Mouse (Mus musculus) stomach, embryonic 14.5 days (tissue): Measurements from ENCODE around the gene Lin28a. TPM values are rescaled to one million over a fixed set of nuclear protein-coding genes. Genes with fewer than 3 reads are reported as not detected.

Experiments
- ATAC-seq: fragments of 200-750 bp; cut with Nextera tagmentation; 2 replicates; pipeline ENCODE4 v1.8.0; 2017; ENCODE audit warnings: low read depth, moderate TSS enrichment; ENCODE audit not compliant: insufficient number of reproducible peaks, insufficient read depth, low FRiP score
- H3K27ac ChIP-seq: fragments of 300-500 bp; sonication (generic); 2 replicates; pipeline ENCODE4 v1.5.1; 2014; ENCODE audit warnings: mild to moderate bottlenecking, low read length, moderate library complexity, mixed read lengths
- H3K27me3 ChIP-seq: fragments of 300-500 bp; sonication (generic); 2 replicates; pipeline ENCODE4 v1.6.1; 2014; ENCODE audit warnings: low read length, control low read depth, mixed read lengths; ENCODE audit not compliant: control insufficient read depth, insufficient read depth
- H3K36me3 ChIP-seq: fragments of 300-500 bp; sonication (generic); 2 replicates; pipeline ENCODE4 v1.6.1; 2014; ENCODE audit warnings: mild to moderate bottlenecking, control low read depth, low read length, moderate library complexity, mixed read lengths; ENCODE audit not compliant: control insufficient read depth, insufficient read depth
- H3K4me1 ChIP-seq: fragments of 300-500 bp; sonication (generic); 2 replicates; pipeline ENCODE4 v1.6.1; 2014; ENCODE audit warnings: low read length, control low read depth, mixed read lengths; ENCODE audit not compliant: control insufficient read depth, insufficient read depth
- H3K4me2 ChIP-seq: fragments of 300-500 bp; sonication (generic); replicated peaks from 2 replicates; pipeline ENCODE4 v1.6.1; 2014; ENCODE audit warnings: low read depth, low read length, control low read depth
- H3K4me3 ChIP-seq: fragments of 300-500 bp; sonication (generic); 2 replicates; pipeline ENCODE4 v1.5.1; 2014; ENCODE audit warnings: low read depth, low read length, control low read depth
- H3K9ac ChIP-seq: fragments of 300-500 bp; sonication (generic); replicated peaks from 2 replicates; pipeline ENCODE4 v1.6.1; 2014; ENCODE audit warnings: low read depth, mild to moderate bottlenecking, control low read depth, low read length, moderate library complexity, mixed read lengths
- H3K9me3 ChIP-seq: fragments of 300-500 bp; sonication (generic); 2 replicates; pipeline ENCODE4 v1.6.1; 2016; ENCODE audit warnings: low read depth, low read length, control low read depth; ENCODE audit not compliant: control insufficient read depth
- WGBS: fragments of 180-500 bp; shearing (Covaris S2); extraction: QIAGEN DNeasy Blood & Tissue Kit; methylation state at CpG from one replicate; pipeline ENCODE4 v1.1.7; 2014; 5-methylcytosine and 5-hydroxymethylcytosine counted together
- polyA plus RNA-seq: library from polyadenylated mRNA; unstranded; fragments of >200 nt; fragmentation: Nextera tagmentation; extraction: Ambion mirVana; gene quantifications from 2 replicates; pipeline ENCODE4 v1.2.1, GENCODE M21; 2014

Lin28a gene
- polyA plus RNA-seq, 1 experiment from 2014 or later = 0.07 TPM

DNA sequence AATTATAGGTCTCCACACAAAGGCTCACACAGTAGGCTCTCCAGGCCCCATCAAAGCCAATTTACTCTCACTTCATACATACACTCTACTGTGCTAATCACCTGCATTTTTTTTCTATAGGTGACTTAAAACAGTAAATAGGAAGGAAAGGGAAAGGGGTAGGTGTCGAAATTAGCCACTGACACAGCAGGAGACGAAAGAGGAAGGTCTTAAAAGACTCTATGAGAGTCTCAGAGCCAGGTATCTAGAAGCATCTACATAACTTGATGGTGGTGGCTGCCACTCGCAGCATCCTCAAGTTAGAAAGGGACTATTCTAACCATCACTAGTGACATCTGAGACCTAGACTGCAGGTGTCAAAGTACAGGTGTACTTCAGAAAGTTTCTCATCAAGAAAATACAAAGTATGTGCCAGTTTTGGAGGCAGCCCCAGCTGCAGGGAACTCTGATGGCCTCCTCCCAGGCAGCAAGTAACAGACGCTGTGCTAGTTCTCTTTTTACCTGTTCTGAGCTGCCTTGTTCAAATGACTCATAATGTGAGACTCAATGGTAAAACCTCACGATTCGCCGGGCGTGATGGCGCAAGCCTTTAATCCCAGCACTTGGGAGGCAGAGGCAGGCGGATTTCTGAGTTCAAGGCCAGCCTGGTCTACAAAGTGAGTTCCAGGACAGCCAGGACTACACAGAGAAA, 40.5 kb downstream of the Lin28a start:
- H3K9ac ChIP-seq = no peak overlapping the region
- 94% methylated on average over 10 of the region's 10 CpGs for WGBS
- no peaks in the 10 kb centered on the region for H3K9me3 ChIP-seq
- H3K36me3 ChIP-seq = peaks cover 29% of the 10 kb centered on the region
- H3K4me1 ChIP-seq = no peaks in the 10 kb centered on the region
- no peak overlapping the region for H3K4me3 ChIP-seq
- no peak overlapping the region for H3K27ac ChIP-seq
- no peaks in the 10 kb centered on the region for H3K27me3 ChIP-seq
- no peak for ATAC-seq
- H3K4me2 ChIP-seq = no peak overlapping the region

GRCm38 (mm10) chr4:133971741-133972140, 46.9 kb downstream of the Lin28a start:
- Histone ChIP-seq H3K36me3 (peaks cover 4% of the 10 kb centered on the region; the same call in 1 of the 2 replicates), H3K4me3 (no peak overlapping the region), H3K4me1 (0 out of 2 replicates have a peak, but pooled peaks cover 4% of the 10 kb centered on the region), H3K9me3 (no peaks in the 10 kb centered on the region), H3K4me2 (no peak overlapping the region), H3K9ac (no peak overlapping the region), H3K27me3 (no peaks in the 10 kb centered on the region), H3K27ac (no peak overlapping the region)
- WGBS = 59% methylated on average over 8 of the region's 8 CpGs
- no peak for ATAC-seq

DNA sequence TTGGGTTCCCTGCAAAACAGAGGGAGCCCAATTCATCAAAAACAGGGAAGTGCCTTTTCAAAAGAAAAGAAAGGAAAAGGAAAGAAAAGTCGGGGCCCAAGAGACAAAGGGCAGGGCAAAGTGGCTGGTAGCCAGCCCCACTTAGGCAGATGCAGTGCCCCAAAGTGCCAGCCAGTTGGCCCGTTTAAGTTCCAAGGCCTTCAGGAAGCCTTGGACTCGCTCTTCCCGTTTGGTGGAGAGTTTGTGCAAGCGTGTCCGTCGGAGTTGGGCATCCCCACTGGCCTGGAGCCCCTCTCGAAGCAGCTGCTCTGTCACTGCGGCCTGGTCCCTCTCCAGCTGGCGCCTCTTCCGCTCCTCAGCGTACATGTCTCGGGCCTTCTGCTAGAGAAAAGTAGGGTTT, 47.8 kb downstream of the Lin28a start:
- Histone ChIP-seq H3K27me3 (no peaks in the 10 kb centered on the region), H3K4me2 (no peak overlapping the region), H3K9ac (no peak overlapping the region), H3K4me1 (peaks cover 11% of the 10 kb centered on the region; the same call in 1 of the 2 replicates), H3K4me3 (no peak overlapping the region), H3K9me3 (no peaks in the 10 kb centered on the region), H3K27ac (no peak overlapping the region), H3K36me3 (peaks cover 11% of the 10 kb centered on the region)
- ATAC-seq = no peak
- 90% methylated on average over 13 of the region's 13 CpGs for WGBS

- Histone ChIP-seq H3K36me3 (peaks cover 16% of the 10 kb centered on the region), H3K27ac (no peak overlapping the region), H3K4me1 (peaks cover 11% of the 10 kb centered on the region; the same call in 1 of the 2 replicates), H3K4me3 (no peak overlapping the region), H3K27me3 (no peaks in the 10 kb centered on the region), H3K9ac (no peak overlapping the region), H3K4me2 (no peak overlapping the region), H3K9me3 (no peaks in the 10 kb centered on the region)
- no peak for ATAC-seq
- WGBS = 52% methylated on average over 4 of the region's 4 CpGs
These were observed 48.4 kb downstream of the Lin28a start for GRCm38 (mm10) chr4:133970196-133970595.

GRCm38 (mm10) chr4:133969114-133969770, 49.4 kb downstream of the Lin28a start:
- peaks cover 20% of the 10 kb centered on the region for H3K36me3 ChIP-seq
- no peaks in the 10 kb centered on the region for H3K27me3 ChIP-seq
- H3K9me3 ChIP-seq = no peaks in the 10 kb centered on the region
- peaks cover 11% of the 10 kb centered on the region; the same call in 1 of the 2 replicates for H3K4me1 ChIP-seq
- 0 out of 2 replicates have a peak overlapping the region, but pooled peaks have one; percentile 93 for H3K9ac ChIP-seq
- WGBS = 41% methylated on average over 8 of the region's 8 CpGs
- no peak for ATAC-seq
- H3K27ac ChIP-seq = peak overlapping the region; percentile 100; the same call in 1 of the 2 replicates
- peak overlapping the region; percentile 87 for H3K4me2 ChIP-seq
- H3K4me3 ChIP-seq = no peak overlapping the region; the same call in 1 of the 2 replicates

DNA sequence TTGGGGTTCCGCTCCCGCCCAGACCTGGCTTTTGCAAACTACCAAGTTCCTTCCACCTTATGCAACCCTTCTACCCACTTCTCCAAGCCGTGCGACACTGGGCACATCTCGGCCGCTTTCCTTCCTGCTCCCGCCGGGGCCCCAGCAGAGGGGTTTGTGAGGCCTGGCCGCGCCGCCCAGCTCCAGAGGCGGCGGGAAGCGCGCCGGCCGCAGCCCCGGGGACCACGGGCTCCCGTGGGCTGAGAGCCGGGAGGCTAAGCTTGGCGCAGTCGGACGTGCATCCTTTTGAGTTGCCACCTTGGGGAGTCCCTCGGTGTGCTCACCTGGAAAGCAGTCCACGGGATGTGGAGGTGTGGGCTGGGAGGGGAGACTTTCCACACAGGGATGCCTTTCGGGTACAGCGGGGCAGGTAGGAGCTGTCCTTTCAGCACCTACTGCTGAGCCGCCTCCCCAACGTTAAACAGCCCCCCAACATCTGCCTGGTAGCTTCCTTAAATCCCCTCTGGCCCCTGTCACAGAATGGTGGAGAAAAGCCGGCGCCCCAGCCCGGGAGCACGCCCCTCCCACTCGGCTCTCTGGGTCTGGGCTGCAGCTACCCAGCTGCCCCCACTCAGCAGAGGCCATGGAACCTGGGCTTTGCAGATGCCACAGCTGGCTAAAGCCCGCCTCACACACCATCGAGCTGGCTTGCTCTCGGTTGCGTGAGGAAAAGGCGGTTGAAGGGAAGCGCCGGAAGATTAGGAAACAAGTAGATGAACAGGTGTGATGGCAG, 50.3 kb downstream of the Lin28a start, which contains the start of gene Hmgn2:
Hmgn2 (minus strand) TSS at position 501 of the 772 bp plus-strand sequence.
- peak within 1 kb of the TSS; percentile 74 for H3K4me3 ChIP-seq
- no peaks in the 10 kb centered on the region for H3K27me3 ChIP-seq
- H3K27ac ChIP-seq = peak within 1 kb of the TSS; percentile 100
- peak; percentile 65 for ATAC-seq
- peaks cover 11% of the 10 kb centered on the region; the same call in 1 of the 2 replicates for H3K4me1 ChIP-seq
- peaks cover 28% of the 10 kb centered on the region for H3K36me3 ChIP-seq
- H3K4me2 ChIP-seq = peak within 1 kb of the TSS; percentile 87
- peak within 1 kb of the TSS; percentile 93 for H3K9ac ChIP-seq
- no peaks in the 10 kb centered on the region for H3K9me3 ChIP-seq
- under 1% methylated on average over 42 of the region's 42 CpGs for WGBS

DNA sequence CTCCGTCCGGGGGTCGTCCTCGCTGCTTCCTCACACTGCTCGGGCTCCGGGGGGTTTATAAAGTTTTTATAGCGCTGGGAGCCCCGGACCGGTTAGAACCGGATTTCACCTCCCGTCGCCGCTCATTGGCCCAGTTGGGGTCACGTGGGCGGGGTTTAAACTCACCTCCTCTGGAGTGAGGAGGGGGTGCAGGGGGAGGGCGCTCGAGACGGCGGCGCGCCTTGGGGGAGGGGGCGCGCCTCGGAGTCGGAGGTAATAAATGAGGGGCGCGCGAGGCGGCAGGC, 50.8 kb downstream of the Lin28a start:
- Histone ChIP-seq H3K36me3 (peaks cover 32% of the 10 kb centered on the region), H3K9ac (peak overlapping the region; percentile 93), H3K27ac (peak overlapping the region; percentile 100), H3K27me3 (no peaks in the 10 kb centered on the region), H3K4me1 (peaks cover 11% of the 10 kb centered on the region; the same call in 1 of the 2 replicates), H3K9me3 (no peaks in the 10 kb centered on the region), H3K4me3 (peak overlapping the region; percentile 74), H3K4me2 (peak overlapping the region; percentile 87)
- peak; percentile 89 for ATAC-seq
- under 1% methylated on average over 29 of the region's 29 CpGs for WGBS

DNA sequence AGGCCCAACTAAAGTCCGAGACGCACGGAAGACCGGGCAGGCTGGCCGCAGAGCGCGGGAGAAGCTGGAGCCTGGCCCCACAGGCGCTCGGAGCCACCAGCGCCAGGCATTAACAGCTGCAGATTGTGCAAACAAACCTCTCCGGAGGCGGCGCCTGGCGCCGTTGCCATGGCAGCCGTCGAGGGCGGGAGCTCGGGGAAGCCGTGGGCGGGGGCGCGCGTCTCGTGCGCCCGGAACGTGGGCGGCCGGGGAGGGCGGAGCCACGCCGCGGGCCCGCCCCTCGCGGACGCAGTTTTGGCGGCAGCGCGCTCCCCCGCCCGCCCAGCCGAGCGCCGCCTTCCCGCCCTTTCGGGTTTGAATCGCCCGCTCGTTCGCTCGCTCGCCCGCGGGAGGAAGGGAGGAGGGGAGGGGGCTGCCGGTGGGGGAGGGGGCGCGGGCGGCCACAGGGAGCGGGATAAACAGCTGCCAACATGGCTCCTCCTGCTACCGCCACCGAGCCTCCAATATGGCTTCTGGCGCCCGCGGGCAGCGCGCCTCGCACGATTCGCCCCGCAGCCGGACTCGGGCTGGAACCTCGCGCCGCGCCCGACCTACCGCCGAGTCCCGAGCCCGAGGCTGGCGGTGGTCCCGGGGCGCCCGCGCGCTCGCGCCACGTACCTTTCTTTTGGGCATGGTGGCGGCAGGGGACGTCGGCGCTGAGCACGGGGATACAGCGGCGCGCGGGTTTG, 51.3 kb downstream of the Lin28a start:
- Histone ChIP-seq H3K27me3 (no peaks in the 10 kb centered on the region), H3K36me3 (peaks cover 33% of the 10 kb centered on the region), H3K9me3 (no peaks in the 10 kb centered on the region), H3K27ac (peak overlapping the region; percentile 100), H3K4me3 (peak overlapping the region; percentile 74), H3K4me2 (peak overlapping the region; percentile 75), H3K4me1 (peaks cover 11% of the 10 kb centered on the region; the same call in 1 of the 2 replicates), H3K9ac (peak overlapping the region; percentile 93)
- 2% methylated on average over 60 of the region's 101 CpGs for WGBS
- ATAC-seq = peak; percentile 82
